Mouse (Mus musculus) MN1 (cell line): Measurements from ENCODE around the gene Tmem210.

ENCODE experiments used
- DNase-seq: peaks from one replicate; pipeline ENCODE4 v3.0.0-alpha.2; 2016; ENCODE audit warnings: low spot score

Tmem210 gene

DNA sequence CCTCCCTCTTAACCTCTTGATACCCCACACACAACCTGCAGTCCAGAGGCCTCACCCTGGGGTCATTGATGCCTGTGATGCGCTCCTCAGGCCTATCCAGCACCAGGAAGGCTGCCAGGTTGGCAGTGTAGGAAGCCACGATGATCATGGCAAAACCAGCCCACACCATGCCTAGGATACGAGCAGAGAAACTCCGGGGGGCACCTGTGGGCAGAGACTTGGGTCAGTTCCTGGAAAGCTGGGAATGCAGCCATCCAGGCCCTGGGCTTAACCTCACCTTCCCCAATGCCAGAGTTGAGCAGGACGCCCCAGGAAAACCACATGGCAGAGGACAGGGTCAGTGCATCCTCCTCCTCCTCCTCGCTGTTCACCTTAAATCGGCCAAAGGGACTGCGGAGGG, 9.1 kb downstream of the Tmem210 start:
- no peak for DNase-seq

GRCm38 (mm10) chr2:25298046-25298445, 10.1 kb downstream of the Tmem210 start:
- no peak for DNase-seq

- DNase-seq: no peak
Measured at GRCm38 (mm10) chr2:25303452-25303851, 15.5 kb downstream of the Tmem210 start.

DNA sequence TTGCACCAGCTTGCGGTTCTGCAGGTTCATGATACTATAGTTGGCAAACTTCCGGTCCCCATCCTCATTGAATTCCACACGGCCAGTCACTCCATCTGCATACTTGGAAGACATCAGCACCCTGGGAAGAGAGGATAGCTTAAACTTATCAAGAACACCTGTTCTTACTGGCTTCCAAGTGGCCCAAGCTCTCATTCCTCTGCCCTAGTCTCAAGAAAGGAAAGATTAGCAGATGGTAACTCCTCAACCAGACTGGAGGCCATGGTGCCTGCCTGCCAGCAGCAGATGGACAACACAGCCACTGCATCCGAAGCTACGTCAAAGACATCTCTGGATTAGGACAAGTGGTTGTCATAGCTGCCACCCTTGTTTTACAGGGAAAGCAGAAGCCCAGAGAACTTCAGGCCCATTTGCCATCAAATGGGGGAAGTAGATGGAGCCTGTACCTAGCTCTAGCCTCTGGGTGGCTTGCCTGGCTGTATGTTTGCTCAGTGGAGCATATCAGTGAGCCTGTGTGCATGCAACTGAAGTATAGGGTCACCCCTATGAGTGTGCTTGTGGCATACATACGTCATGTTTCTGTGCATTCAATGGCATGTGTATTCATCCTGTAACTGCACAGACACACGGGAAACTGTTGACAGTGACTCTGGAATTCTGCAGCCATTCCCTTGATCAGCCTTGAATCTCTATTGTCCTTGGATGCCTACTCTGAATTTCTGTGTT, 16.1 kb downstream of the Tmem210 start:
- no peak for DNase-seq

DNA sequence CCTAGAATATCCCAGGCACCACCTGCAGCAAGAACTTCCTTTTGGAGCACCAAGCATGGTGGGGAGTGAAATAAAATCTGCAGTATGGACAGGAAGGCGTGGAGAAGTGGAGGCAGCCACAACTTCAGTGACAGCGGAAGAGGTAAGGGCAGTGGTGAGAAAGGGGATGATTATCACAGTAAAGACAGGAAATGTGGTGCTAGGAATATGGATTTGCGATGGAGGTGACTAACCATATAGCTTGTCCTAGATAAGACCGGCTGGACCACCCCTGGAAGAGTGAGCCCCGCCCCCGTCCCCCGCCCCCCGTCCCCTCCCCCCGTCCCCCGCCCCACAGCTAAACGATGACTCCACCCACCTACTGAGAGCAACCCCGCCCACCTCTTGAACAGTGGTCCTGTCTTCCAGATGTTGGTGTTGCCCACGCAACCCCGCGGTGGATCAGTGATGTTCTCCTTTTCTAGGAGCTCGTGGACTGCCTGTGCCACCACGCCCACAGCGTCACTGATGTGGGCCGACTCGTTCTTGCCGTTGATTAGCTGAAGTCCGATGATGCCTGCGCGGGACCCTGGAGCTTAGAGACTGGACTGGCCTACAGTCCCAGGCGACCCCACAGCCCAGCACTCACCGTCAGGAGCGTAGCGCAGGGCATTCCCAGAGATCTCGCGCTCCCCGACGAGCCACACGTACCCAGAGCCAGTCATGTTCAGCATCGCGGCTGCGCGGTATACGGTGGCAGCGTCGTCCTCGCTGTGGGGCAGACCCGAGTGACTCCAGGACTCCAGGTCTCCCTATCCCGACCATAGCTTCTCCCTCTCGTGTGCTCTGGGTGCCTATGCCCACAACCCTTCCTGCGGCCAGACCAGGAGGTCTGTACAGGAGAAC, 17.0 kb downstream of the Tmem210 start:
- DNase-seq: no peak

DNA sequence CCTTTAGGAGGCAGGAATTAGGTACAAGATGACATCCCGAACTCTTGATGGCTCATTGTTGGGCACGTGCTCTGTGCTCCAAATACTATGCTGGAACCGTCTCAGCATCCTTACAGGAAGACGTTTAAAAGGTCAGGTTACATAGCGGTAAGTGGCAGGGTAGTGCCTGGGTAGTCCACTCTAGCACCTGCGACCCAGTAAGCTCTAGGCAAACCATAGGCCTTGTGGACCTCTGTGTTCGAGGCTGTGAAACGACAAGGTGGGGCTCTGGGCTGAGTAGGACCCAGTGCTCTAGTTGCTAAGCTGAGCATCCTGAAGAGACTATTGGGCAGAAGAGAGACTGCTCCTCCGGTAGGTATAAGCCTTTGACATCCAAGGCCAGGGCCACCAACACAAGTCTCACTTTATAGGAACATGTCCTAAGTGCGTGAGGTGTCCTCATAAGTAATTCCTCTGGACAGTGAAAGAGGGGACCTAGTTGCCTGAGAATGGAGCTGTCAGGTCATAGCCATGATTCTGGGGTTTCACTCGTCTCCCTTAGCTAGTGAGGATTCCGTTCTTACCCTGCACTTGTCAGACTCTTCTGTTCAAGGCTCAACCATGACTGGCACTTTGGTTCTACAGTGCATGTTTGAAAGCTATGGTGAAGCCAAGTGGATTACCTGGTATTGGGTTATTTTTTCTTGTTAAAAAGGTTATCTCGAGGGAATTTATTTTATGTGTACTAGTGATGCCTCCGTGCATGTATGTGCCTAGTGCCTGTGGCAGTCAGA, 17.8 kb downstream of the Tmem210 start:
- DNase-seq: no peak

- DNase-seq: no peak
Measured at GRCm38 (mm10) chr2:25310180-25310579, 22.2 kb downstream of the Tmem210 start.

- DNase-seq: no peak
Measured at GRCm38 (mm10) chr2:25310969-25311368, 23.0 kb downstream of the Tmem210 start.

GRCm38 (mm10) chr2:25311491-25311891, 23.5 kb downstream of the Tmem210 start:
- no peak for DNase-seq

GRCm38 (mm10) chr2:25318119-25318966, 30.4 kb downstream of the Tmem210 start:
- DNase-seq: peak; percentile 25

DNA sequence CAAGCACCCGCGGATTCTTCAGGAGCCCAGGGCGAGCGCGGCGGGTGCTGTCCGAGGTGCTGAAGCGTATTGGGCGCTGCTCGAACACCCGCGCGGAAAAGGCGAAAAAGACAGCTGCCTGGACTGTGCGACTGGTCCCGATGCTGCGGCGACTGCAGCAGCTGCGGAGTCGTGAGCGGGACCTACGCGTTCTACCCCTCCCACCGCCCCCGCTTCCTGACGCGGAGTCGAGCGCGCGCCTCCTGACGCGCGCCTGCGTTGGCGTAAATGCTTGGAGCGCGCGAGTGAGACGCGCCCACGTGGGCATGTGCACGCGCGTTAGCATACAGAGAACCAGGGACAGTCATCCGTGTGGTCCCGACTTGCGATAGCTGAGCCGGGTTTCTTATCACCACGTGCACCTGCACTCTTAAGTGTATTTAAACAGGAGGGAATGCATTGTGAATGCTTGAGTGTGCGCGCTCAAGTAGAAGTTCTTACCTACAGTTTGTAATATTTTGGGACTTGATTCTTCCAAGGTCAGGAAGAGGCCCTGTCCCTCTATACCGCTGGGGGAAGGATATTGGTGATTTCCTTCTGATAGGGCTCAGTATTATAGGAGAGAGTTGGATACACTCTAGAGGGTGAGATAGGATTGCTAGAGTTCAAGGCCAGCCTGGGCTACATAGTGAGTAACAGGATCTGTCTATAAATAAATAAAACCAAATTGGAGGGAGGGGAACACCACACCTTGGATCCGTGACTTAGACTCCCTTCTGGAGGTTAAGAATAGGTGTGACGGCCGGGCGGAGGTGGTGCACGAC, 31.2 kb downstream of the Tmem210 start, which contains the start of gene Grin1:
Grin1 (minus strand) TSS at position 217 of the 803 bp plus-strand sequence.
- peak; percentile 79 for DNase-seq

DNA sequence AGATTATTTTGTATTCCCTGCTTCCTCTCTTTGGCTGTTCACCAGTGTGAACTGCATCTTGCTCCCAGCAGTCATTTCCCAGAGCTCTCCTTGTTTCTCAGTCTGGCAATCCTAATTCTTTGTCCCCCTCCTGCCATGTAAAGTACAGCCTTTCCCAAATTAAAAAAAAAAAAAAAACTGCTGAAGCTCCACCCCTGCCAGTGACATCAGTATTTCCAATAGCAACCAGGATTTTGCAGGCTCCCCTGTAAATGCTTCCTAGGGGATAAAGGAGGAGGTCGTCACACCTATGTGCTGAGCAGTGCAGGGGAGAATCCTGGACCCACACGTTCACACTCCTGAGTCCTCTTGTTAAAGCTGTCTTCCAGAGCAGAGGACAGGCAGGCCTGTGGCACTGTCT, 32.1 kb downstream of the Tmem210 start:
- no peak for DNase-seq

DNA sequence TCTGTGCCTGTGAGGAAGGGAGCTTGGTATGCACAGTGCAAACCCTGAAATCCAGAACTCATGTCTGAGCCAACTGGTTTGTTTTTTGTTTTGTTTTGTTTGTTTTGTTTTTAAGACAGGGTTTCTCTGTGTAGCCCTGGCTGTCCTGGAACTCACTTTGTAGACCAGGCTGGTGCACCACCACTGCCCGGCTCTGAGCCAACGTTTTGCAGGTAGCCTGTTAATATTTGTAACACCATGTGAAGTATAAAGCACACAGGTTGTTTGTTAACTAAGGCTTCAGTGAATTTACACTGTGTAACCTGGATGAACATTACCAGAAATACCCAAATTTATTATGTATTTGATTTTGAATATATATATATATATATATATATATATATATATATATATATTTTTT, 38.1 kb downstream of the Tmem210 start:
- DNase-seq: no peak

DNA sequence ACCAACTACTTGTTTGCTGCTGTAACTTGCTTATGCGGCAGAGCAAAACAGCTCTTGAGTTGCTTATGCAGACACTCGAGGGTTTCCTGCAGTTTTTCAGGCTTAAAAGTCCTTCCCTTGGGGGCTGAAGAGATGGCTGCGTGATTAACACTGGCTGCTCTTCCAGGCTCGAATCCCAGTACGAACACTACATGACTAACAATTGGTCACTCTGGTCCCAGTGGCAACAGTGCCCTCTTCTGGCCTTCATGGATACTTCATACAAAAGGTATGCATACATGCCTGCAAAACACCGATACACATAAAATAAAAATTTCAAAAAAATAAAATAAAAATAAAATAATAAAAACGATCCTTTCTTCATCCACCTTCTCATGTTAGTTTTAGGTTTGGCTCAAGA, 40.5 kb downstream of the Tmem210 start:
- peak; percentile 17 for DNase-seq

GRCm38 (mm10) chr2:25331470-25331869, 43.5 kb downstream of the Tmem210 start:
- DNase-seq: peak; percentile 51

DNA sequence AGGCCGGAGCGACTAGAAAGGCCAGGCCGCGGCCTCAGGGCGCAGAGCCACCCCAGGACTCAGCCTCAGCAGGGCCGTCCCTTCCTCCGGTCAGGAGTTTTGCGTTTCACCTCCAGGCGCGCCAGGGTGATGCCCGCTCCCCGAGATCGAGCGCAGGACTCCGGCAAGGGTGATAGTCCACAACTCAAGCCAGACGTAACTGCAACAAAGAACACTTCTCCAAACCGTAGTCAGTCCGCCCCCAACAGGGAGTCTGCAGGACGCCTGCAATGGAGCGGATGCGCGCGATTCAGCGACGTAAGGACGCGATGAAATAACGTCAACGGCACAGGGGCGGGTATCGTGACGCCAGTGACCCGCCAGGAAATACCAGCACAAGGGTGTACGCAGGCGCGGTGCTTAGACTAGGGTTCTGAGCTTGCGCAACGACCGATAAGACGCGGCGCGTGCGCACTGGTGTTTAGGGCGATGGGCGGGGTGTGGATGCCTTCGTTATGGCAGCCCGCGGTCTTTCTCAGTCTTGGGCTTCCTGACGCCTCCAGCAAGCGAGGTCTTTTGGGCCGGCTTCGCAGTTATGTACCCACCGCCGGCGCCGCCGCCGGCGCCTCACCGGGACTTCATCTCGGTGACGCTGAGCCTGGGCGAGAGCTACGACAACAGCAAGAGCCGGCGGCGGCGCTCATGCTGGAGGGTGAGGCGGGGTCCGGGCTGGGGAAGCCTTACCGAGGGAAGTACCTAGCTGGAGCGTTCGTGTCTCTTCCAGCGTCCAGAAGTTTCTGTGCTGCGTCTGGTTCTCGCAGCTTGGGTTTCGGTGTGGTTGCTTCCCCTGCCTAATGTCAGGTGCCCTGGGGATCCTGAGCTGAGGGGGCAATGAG, 44.6 kb downstream of the Tmem210 start, which contains the start of gene Man1b1:
Man1b1 (plus strand) TSS at position 53 of the 875 bp plus-strand sequence.
- DNase-seq: peak; percentile 99

DNA sequence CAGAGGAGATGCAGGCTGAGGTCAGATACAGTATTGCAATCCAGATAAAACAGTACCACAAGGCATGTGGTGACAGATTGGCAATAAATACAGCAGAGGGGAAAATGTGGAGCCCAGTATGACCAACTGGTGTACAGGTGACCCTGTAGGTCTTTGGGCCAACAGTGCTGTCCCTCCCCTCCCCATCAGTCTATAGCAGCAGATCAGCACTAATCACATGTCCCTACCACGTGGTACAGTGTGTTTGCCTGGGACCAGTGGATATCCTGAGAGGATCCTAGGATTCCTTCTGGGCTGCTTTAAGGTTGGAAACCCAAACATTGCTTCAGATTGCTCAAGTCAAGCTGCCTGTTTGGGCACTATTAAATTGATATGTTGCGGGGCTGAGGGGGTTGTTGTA, 45.6 kb downstream of the Tmem210 start:
- no peak for DNase-seq

GRCm38 (mm10) chr2:25338303-25338702, 50.4 kb downstream of the Tmem210 start:
- no peak for DNase-seq
